Mouse (Mus musculus): ENCODE results near the gene Ngrn. TPM values are rescaled to one million over a fixed set of nuclear protein-coding genes. Genes with fewer than 3 reads are reported as not detected.

The Ngrn gene
- total and polyA plus RNA-seq, 3 experiments: 16.8 to 27.2 (median 22.9) TPM

DNA sequence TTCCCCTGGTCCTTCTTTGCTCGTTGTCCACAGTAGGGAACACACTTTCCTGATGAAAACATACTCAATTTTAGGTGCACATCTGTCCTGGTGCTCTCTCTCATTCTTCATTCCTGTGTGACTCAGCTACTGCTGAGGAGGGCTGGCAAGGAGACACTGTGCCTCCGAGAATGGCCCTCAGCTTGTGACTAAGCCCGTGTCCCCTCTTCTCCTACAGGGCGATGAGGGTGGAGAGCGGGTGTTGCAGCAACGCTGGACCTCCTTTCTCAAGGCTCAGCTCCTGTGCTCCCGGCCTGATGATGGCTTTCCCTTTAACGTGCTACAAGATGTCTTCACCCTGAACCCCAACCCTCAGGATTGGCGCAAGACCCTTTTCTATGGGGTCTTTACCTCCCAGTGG lies 42.3 kb upstream of the Ngrn start:
- no peak for DNase-seq
- Histone ChIP-seq H3K79me2 (replicated peaks; ENCODE audit: control insufficient read depth, insufficient read depth, low read length) (no peaks in the 10 kb centered on the region), H3K27me3 (ENCODE audit: control insufficient read depth, insufficient read depth, low read length) (no peaks in the 10 kb centered on the region), H3K36me3 (ENCODE audit: control insufficient read depth, insufficient read depth, low read length) (no peaks in the 10 kb centered on the region), H3K9ac (ENCODE audit: low read depth, low read length) (no peak overlapping the region), H3K27ac (no peak overlapping the region), H3K4me3 (no peak overlapping the region), H3K4me1 (ENCODE audit: control insufficient read depth, insufficient read depth, low read length) (peaks cover 3% of the 10 kb centered on the region)
- intact Hi-C loops (cut with DNase I): loop anchor here (10.0 kb wide), 1 partner anchor 194 kb away; the partner anchor contains the start of gene Zfp710
- TF ChIP-seq EP300 (IDR thresholded peaks at IDR 0.05; ENCODE audit: insufficient read depth, low read depth, low read length): no peak
- no peak for TF ChIP-seq CTCF (IDR thresholded peaks at IDR 0.05)
- TF ChIP-seq POLR2A (IDR thresholded peaks at IDR 0.05; ENCODE audit: insufficient read depth, low read depth, low read length): no peak
- 91% methylated on average over 9 of the region's 9 CpGs for WGBS

DNA sequence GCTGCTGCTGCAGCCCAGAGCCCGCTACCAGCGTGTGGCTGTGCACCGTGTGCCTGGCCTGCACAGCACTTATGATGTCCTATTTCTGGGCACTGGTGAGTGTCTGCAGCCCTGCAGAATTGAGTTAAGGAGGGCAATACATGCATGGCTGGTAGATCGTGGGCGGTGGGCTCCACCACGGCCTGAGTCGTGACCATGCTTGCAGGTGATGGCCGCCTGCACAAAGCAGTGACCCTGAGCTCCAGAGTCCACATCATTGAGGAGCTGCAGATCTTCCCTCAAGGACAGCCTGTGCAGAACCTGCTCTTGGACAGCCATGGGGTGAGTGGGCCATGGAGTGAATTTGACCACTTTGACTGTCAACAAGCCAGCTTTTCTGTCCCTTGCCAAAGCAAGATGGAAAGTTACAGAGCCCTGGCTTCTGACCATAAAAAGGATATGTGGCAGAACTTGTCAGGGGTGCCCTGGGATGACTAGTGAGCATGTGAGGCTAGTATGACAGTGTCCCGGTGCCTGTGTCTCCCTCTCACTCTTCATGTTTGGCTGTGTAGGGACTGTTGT lies 40.7 kb upstream of the Ngrn start:
- TF ChIP-seq EP300 (IDR thresholded peaks at IDR 0.05; ENCODE audit: insufficient read depth, low read depth, low read length): no peak
- TF ChIP-seq POLR2A (IDR thresholded peaks at IDR 0.05; ENCODE audit: insufficient read depth, low read depth, low read length): no peak
- no peak for TF ChIP-seq CTCF (IDR thresholded peaks at IDR 0.05)
- Histone ChIP-seq H3K4me3 (no peak overlapping the region), H3K27ac (no peak overlapping the region), H3K36me3 (ENCODE audit: control insufficient read depth, insufficient read depth, low read length) (no peaks in the 10 kb centered on the region), H3K79me2 (replicated peaks; ENCODE audit: control insufficient read depth, insufficient read depth, low read length) (no peaks in the 10 kb centered on the region), H3K9ac (ENCODE audit: low read depth, low read length) (no peak overlapping the region), H3K4me1 (ENCODE audit: control insufficient read depth, insufficient read depth, low read length) (peaks cover 3% of the 10 kb centered on the region), H3K27me3 (ENCODE audit: control insufficient read depth, insufficient read depth, low read length) (no peaks in the 10 kb centered on the region)
- 92% methylated on average over 9 of the region's 9 CpGs for WGBS
- intact Hi-C loops (cut with DNase I): loop anchor here (10.0 kb wide), 1 partner anchor 426 kb away; the partner anchor contains the start of gene Mesp1
- no peak for DNase-seq

DNA sequence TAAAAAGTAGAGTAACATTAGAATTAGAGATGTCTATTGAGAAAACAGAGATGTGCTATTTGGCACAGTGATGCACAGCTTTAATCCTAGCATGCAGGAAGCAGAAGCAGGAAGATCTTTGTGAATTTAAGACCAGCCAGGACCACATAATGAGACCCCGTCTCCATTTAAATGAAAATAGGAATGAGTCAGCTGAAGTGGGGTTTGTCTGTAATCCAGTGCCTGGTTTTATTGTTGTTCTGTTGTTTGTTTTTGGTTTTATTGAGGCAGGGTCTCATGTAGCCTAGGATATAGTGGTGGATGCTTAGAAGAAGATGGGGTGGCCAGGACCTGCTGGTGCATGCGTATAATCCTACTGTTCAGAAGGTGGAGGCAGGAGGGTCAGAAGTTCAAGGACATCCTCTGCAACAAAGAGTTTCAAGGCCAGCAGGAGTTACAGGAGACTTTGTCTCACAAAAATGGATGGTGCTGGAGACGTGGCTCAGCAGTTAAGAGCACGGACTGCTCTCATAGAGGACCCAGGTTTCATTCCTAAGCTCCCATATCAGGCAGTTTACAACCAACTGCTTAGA lies 39.8 kb upstream of the Ngrn start:
- Histone ChIP-seq H3K27me3 (ENCODE audit: control insufficient read depth, insufficient read depth, low read length) (no peaks in the 10 kb centered on the region), H3K4me3 (no peak overlapping the region), H3K36me3 (ENCODE audit: control insufficient read depth, insufficient read depth, low read length) (no peaks in the 10 kb centered on the region), H3K4me1 (ENCODE audit: control insufficient read depth, insufficient read depth, low read length) (peaks cover 2% of the 10 kb centered on the region), H3K9ac (ENCODE audit: low read depth, low read length) (no peak overlapping the region), H3K79me2 (replicated peaks; ENCODE audit: control insufficient read depth, insufficient read depth, low read length) (no peaks in the 10 kb centered on the region), H3K27ac (no peak overlapping the region)
- 82% methylated on average over 4 of the region's 4 CpGs for WGBS
- intact Hi-C loops (cut with DNase I): loop anchor here (10.0 kb wide), 1 partner anchor 426 kb away; the partner anchor contains the start of gene Mesp1
- DNase-seq: no peak
- TF ChIP-seq EP300 (IDR thresholded peaks at IDR 0.05; ENCODE audit: insufficient read depth, low read depth, low read length) (no peak), CTCF (IDR thresholded peaks at IDR 0.05) (no peak), POLR2A (IDR thresholded peaks at IDR 0.05; ENCODE audit: insufficient read depth, low read depth, low read length) (no peak)

DNA sequence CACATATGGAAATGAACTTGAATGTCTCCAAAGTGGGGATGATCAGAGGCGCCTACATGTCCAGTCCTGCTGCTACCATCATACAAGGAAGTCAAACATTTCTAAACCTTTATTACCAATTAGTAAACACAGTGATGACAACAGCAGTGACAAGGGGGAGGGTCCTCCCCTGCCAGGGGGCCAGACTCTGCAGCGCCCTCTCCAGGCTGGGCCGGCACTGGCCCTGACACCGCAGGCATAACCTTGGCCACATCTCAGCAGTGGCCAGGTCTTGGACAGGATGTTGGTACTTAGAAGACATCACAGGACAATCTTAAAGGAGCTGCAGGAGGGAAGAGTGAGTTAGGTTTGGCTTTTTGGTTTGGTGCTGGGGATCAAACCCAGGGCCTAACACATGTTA lies 34.0 kb upstream of the Ngrn start:
- Histone ChIP-seq H3K27ac (no peak overlapping the region), H3K36me3 (ENCODE audit: control insufficient read depth, insufficient read depth, low read length) (no peaks in the 10 kb centered on the region), H3K4me3 (no peak overlapping the region), H3K79me2 (replicated peaks; ENCODE audit: control insufficient read depth, insufficient read depth, low read length) (no peaks in the 10 kb centered on the region), H3K4me1 (ENCODE audit: control insufficient read depth, insufficient read depth, low read length) (no peaks in the 10 kb centered on the region), H3K27me3 (ENCODE audit: control insufficient read depth, insufficient read depth, low read length) (no peaks in the 10 kb centered on the region), H3K9ac (ENCODE audit: low read depth, low read length) (no peak overlapping the region)
- WGBS: 96% methylated on average over 4 of the region's 4 CpGs
- no peak for TF ChIP-seq POLR2A (IDR thresholded peaks at IDR 0.05; ENCODE audit: insufficient read depth, low read depth, low read length)
- 0 out of 2 replicates have a peak, but pooled peaks have one; percentile 15 for TF ChIP-seq CTCF (IDR thresholded peaks at IDR 0.05)
- DNase-seq: no peak
- intact Hi-C loops (cut with DNase I): loop anchor here (10.0 kb wide), 1 partner anchor 432 kb away; the partner anchor contains the start of gene Mesp1

DNA sequence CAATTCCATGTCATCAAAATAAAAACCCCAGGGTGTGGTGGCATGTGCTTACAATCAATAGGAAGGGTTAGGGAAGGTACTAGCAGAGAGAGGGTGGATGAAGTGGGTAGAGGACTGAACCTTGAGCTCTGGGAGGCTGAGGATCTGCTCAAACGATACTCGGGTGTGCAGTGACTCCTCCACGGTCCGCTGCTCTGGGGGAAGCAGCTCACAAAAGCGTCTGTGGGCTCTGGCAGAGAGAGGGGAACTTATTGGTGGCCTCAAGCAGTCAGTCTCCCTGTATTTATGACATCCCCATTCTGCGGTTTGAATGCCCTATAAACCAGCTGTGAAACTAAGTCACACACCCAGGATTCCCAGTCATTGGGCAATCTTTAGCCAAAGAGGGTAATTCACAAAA lies 30.8 kb upstream of the Ngrn start:
- Histone ChIP-seq H3K36me3 (ENCODE audit: control insufficient read depth, insufficient read depth, low read length) (no peaks in the 10 kb centered on the region), H3K27me3 (ENCODE audit: control insufficient read depth, insufficient read depth, low read length) (no peaks in the 10 kb centered on the region), H3K4me1 (ENCODE audit: control insufficient read depth, insufficient read depth, low read length) (peaks cover 2% of the 10 kb centered on the region; the same call in 1 of the 2 replicates), H3K4me3 (no peak overlapping the region), H3K9ac (ENCODE audit: low read depth, low read length) (no peak overlapping the region), H3K27ac (no peak overlapping the region), H3K79me2 (replicated peaks; ENCODE audit: control insufficient read depth, insufficient read depth, low read length) (no peaks in the 10 kb centered on the region)
- intact Hi-C loops (cut with DNase I): no loop called here
- WGBS: 84% methylated on average over 6 of the region's 6 CpGs
- no peak for TF ChIP-seq POLR2A (IDR thresholded peaks at IDR 0.05; ENCODE audit: insufficient read depth, low read depth, low read length)
- no peak for DNase-seq

DNA sequence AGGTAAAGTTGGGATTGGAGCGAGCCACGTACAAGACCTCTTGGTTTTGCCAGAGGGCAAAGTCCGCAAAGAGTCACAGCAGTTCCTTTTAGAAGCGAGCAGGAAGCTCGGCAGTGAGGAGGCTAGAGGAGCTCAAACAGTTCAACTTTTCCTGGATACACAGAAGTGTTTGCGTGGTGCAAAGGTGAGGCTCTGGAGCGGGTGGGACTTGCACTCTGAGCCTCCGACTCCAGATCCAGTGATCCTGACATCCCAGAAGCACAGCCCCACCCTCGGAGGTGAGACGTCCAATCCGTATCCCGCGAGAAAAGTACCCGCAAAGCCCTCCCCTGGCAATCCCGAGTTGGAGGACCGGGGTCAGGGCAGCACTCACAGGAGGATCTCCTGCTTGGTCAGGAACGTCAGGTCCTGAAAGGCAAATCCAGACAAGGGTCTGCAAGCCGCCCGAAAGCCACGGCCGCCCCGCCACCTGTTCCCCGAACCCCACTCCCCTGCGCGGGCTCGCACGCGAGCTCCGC lies 29.0 kb upstream of the Ngrn start:
- Histone ChIP-seq H3K27me3 (ENCODE audit: control insufficient read depth, insufficient read depth, low read length) (no peaks in the 10 kb centered on the region), H3K4me3 (peak overlapping the region; percentile 83), H3K4me1 (ENCODE audit: control insufficient read depth, insufficient read depth, low read length) (peaks cover 2% of the 10 kb centered on the region; the same call in 1 of the 2 replicates), H3K79me2 (replicated peaks; ENCODE audit: control insufficient read depth, insufficient read depth, low read length) (no peaks in the 10 kb centered on the region; the same call in 1 of the 2 replicates), H3K9ac (ENCODE audit: low read depth, low read length) (peak overlapping the region; percentile 68), H3K36me3 (ENCODE audit: control insufficient read depth, insufficient read depth, low read length) (no peaks in the 10 kb centered on the region), H3K27ac (peak overlapping the region; percentile 69)
- intact Hi-C loops (cut with DNase I): loop anchor here (1.0 to 2.0 kb wide), 3 partner anchors 15 to 62 kb away; partner anchors contain the start of genes Prc1 and Ttll13
- no peak for TF ChIP-seq EP300 (IDR thresholded peaks at IDR 0.05; ENCODE audit: insufficient read depth, low read depth, low read length)
- no peak for TF ChIP-seq POLR2A (IDR thresholded peaks at IDR 0.05; ENCODE audit: insufficient read depth, low read depth, low read length)
- TF ChIP-seq CTCF (IDR thresholded peaks at IDR 0.05): no peak
- under 1% methylated on average over 29 of the region's 29 CpGs for WGBS
- no peak for DNase-seq
